Mouse (Mus musculus) midbrain, embryonic 14.5 days (tissue): Measurements from ENCODE around the gene Ubtd1. TPM values are rescaled to one million over a fixed set of nuclear protein-coding genes. Genes with fewer than 3 reads are reported as not detected.
A peak's percentile ranks its signal among the peaks of the same experiment; 100 is the strongest.

ENCODE experiments used
- ATAC-seq: fragments of 200-750 bp; cut with Nextera tagmentation; 2 replicates; pipeline ENCODE4 v1.8.0; 2017; ENCODE audit warnings: moderate number of reproducible peaks, moderate library complexity; ENCODE audit not compliant: low FRiP score, low TSS enrichment
- DNase-seq: peaks from one replicate; pipeline ENCODE4 v3.0.0-alpha.2; 2015
- H3K27ac ChIP-seq: fragments of 300-500 bp; sonication (generic); replicated peaks from 2 replicates; pipeline ENCODE4 v1.5.1; 2014; ENCODE audit warnings: mild to moderate bottlenecking, low read depth, low read length, moderate library complexity
- H3K27me3 ChIP-seq: fragments of 300-500 bp; sonication (generic); 2 replicates; pipeline ENCODE4 v1.6.1; 2014; ENCODE audit warnings: low read length, control low read depth, mixed read lengths; ENCODE audit not compliant: control insufficient read depth, insufficient read depth
- H3K36me3 ChIP-seq: fragments of 300-500 bp; sonication (generic); 2 replicates; pipeline ENCODE4 v1.6.1; 2014; ENCODE audit warnings: low read length, control low read depth; ENCODE audit not compliant: control insufficient read depth, insufficient read depth
- H3K4me1 ChIP-seq: fragments of 300-500 bp; sonication (generic); 2 replicates; pipeline ENCODE4 v1.6.1; 2014; ENCODE audit warnings: mild to moderate bottlenecking, antibody characterized with exemption, low read length, control low read depth; ENCODE audit not compliant: control insufficient read depth, insufficient read depth
- H3K4me2 ChIP-seq: fragments of 300-500 bp; sonication (generic); 2 replicates; pipeline ENCODE4 v1.6.1; 2014; ENCODE audit warnings: mild to moderate bottlenecking, low read length, moderate library complexity
- H3K4me3 ChIP-seq: fragments of 300-500 bp; sonication (generic); replicated peaks from 2 replicates; pipeline ENCODE4 v1.5.1; 2014; ENCODE audit warnings: low read depth, low read length
- H3K9ac ChIP-seq: fragments of 300-500 bp; sonication (generic); replicated peaks from 2 replicates; pipeline ENCODE4 v1.6.1; 2014; ENCODE audit warnings: mild to moderate bottlenecking, low read length, moderate library complexity
- H3K9me3 ChIP-seq: fragments of 300-500 bp; sonication (generic); 2 replicates; pipeline ENCODE4 v1.6.1; 2016; ENCODE audit warnings: low read length, control low read depth, mixed read lengths; ENCODE audit not compliant: control insufficient read depth
- WGBS: fragments of 180-500 bp; shearing (Covaris S2); extraction: QIAGEN DNeasy Blood & Tissue Kit; methylation state at CpG from one replicate; pipeline ENCODE4 v1.1.7; 2014; 5-methylcytosine and 5-hydroxymethylcytosine counted together
- polyA plus RNA-seq: library from polyadenylated mRNA; unstranded; fragments of >200 nt; fragmentation: Nextera tagmentation; extraction: Ambion mirVana; gene quantifications from 2 replicates; pipeline ENCODE4 v1.2.1, GENCODE M21; 2014

Gene Ubtd1
- polyA plus RNA-seq, 1 experiment from 2014 or later: 6.3 TPM

GRCm38 (mm10) chr19:41953574-41953973 lies 28.0 kb upstream of the Ubtd1 start:
- DNase-seq (no peak), ATAC-seq (no peak)
- no peak overlapping the region for H3K4me3 ChIP-seq
- H3K9ac ChIP-seq: no peak overlapping the region
- no peaks in the 10 kb centered on the region for H3K4me1 ChIP-seq
- no peaks in the 10 kb centered on the region for H3K27me3 ChIP-seq
- H3K36me3 ChIP-seq: peaks cover 93% of the 10 kb centered on the region
- H3K27ac ChIP-seq: no peak overlapping the region
- H3K9me3 ChIP-seq: no peaks in the 10 kb centered on the region
- H3K4me2 ChIP-seq: no peak overlapping the region
- 97% methylated on average over 3 of the region's 3 CpGs for WGBS

DNA sequence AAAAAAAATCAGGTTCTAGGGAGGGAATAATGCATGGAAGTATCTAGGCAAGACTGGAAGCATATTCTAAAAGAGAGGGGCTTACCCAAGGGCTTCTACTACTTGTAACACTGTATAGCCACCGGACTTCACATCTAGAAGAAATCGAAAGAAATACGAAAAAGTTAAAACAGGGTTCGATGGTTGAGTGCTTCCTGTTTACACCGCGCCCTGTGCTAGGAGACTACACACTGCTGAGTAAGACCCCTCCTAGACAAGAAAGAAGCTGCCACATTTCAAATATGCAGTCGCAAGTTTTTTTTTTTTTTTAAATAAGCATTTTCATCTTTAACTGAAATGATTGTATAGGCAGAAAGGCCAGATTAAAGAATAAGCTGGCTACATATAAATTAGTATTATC lies 11.9 kb upstream of the Ubtd1 start:
- ATAC-seq (no peak), DNase-seq (no peak)
- H3K4me2 ChIP-seq: no peak overlapping the region
- H3K9ac ChIP-seq: no peak overlapping the region
- peaks cover 3% of the 10 kb centered on the region; the same call in 1 of the 2 replicates for H3K4me1 ChIP-seq
- 99% methylated on average over 7 of the region's 7 CpGs for WGBS
- H3K4me3 ChIP-seq: no peak overlapping the region
- no peaks in the 10 kb centered on the region for H3K27me3 ChIP-seq
- H3K36me3 ChIP-seq: peaks cover 45% of the 10 kb centered on the region
- H3K27ac ChIP-seq: no peak overlapping the region
- H3K9me3 ChIP-seq: no peaks in the 10 kb centered on the region

DNA sequence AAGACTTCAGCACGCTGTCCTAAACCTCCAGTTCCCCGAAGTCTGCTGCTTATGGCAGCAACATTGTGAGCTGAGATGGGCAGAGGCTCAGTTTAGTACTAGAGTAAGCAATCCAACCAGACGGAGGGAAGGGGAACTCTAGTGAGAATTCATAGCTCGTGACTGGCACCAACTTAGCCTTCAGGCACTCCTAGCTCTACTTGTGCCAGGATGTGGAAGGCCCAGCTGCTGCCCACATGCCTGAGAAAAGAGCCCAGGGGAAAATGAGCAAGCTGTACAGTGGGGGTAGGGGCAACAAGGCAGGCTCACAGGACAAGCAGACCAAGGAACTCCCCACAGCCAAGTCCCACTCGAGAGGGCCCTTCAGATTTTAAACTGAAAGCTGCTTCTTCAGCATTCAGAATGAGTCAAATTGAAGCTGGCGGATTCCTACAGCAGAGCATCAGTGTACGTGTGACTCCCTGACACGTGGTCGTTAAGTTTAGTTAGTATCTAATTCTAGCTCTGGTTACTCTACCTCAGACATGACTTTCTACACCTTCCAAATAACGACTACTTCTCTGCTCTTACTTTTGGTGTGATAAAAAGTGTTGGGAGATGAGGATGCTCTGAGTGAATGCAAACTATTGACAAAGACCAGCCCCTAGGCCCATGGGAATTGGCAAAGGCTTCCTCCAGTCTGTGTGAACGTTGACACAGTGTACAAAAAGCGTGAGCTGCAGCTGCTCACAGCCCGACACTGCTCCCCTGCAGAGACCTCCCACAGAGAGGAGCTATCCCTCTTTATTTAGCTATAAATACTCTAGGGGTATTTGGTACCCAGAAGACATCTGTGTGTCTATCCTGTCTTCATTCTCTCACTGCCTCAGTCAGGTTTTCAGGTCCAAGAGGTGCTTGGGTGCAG lies 7.4 kb upstream of the Ubtd1 start:
- Histone ChIP-seq H3K9me3 (no peaks in the 10 kb centered on the region), H3K4me1 (peaks cover 3% of the 10 kb centered on the region; the same call in 1 of the 2 replicates), H3K9ac (no peak overlapping the region), H3K4me3 (no peak overlapping the region), H3K4me2 (no peak overlapping the region), H3K36me3 (peaks cover 5% of the 10 kb centered on the region), H3K27ac (no peak overlapping the region), H3K27me3 (no peaks in the 10 kb centered on the region)
- DNase-seq: peak; percentile 19
- ATAC-seq: no peak
- 55% methylated on average over 13 of the region's 13 CpGs for WGBS

- ATAC-seq: 0 out of 2 replicates have a peak, but pooled peaks have one; percentile 2
- DNase-seq: peak; percentile 60
- Histone ChIP-seq H3K36me3 (no peaks in the 10 kb centered on the region), H3K4me1 (0 out of 2 replicates have a peak, but pooled peaks cover 7% of the 10 kb centered on the region), H3K4me3 (peak overlapping the region; percentile 83), H3K4me2 (peak overlapping the region; percentile 100), H3K27ac (peak overlapping the region; percentile 64), H3K27me3 (peaks cover 10% of the 10 kb centered on the region), H3K9ac (peak overlapping the region; percentile 73), H3K9me3 (no peaks in the 10 kb centered on the region)
- WGBS: under 1% methylated on average over 16 of the region's 16 CpGs
These were observed 1.1 kb upstream of the Ubtd1 start for GRCm38 (mm10) chr19:41980422-41980818.

DNA sequence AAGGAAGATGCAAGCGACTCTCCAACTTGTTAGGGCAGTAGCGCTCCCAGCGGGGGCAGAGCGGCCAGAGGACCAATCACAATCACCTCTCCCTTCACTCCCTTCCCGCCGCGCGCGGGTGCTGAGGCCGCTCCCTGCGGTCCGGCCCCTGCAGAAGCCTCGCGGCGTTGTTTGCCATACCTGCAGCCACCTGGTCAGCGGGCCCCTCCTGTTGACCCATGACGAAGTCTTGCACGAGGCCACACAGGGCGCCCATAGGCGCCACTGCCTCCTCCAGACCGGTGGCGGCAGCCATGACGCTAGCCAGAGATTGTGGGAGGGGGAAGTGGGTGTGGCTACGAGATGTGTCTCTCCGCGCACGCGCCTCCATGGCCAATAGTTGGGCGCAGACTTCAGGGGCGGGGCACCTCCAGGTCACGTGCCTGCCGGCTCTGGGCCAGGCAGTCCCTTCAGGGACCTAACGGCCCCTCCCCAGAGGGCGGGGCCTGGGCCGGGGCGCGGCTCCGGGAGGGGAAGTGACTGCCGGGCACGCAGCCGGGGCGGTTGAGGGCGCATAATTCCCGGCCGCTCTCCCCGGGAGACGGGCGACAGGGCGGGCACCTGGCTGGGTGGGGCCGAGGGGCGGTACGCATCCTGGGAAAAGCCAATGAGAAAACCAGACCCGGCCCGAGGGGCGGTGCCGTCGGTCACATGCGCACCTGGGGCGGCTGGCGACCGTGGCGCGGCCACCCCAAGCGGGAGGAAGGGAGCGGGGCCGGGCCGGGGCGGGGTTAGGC lies 556 bp upstream of the Ubtd1 start, which contains the start of gene Mms19:
Gene Mms19 (minus strand): TSS at position 339 of the 776 bp plus-strand sequence.
- Histone ChIP-seq H3K9ac (peak within 1 kb of the TSS; percentile 73), H3K27ac (peak within 1 kb of the TSS; percentile 64), H3K9me3 (no peaks in the 10 kb centered on the region), H3K4me2 (peak within 1 kb of the TSS; percentile 100), H3K4me1 (0 out of 2 replicates have a peak, but pooled peaks cover 7% of the 10 kb centered on the region), H3K4me3 (peak within 1 kb of the TSS; percentile 83), H3K27me3 (peaks cover 10% of the 10 kb centered on the region), H3K36me3 (no peaks in the 10 kb centered on the region)
- ATAC-seq (peak; percentile 95), DNase-seq (peak; percentile 100)
- under 1% methylated on average over 68 of the region's 68 CpGs for WGBS

GRCm38 (mm10) chr19:41981931-41982790 lies 598 bp downstream of the Ubtd1 start:
- no peak for ATAC-seq
- H3K9ac ChIP-seq: peak overlapping the region; percentile 73
- peak overlapping the region; percentile 100 for H3K4me2 ChIP-seq
- 0 out of 2 replicates have a peak, but pooled peaks cover 7% of the 10 kb centered on the region for H3K4me1 ChIP-seq
- peak overlapping the region; percentile 64 for H3K27ac ChIP-seq
- H3K36me3 ChIP-seq: no peaks in the 10 kb centered on the region
- under 1% methylated on average over 73 of the region's 74 CpGs for WGBS
- peak; percentile 53 for DNase-seq
- H3K9me3 ChIP-seq: no peaks in the 10 kb centered on the region
- H3K27me3 ChIP-seq: peaks cover 10% of the 10 kb centered on the region
- peak overlapping the region; percentile 83 for H3K4me3 ChIP-seq

- 0 out of 2 replicates have a peak, but pooled peaks cover 7% of the 10 kb centered on the region for H3K4me1 ChIP-seq
- H3K36me3 ChIP-seq: no peaks in the 10 kb centered on the region
- WGBS: 6% methylated on average over 4 of the region's 4 CpGs
- H3K9me3 ChIP-seq: no peaks in the 10 kb centered on the region
- peak overlapping the region; percentile 100 for H3K4me2 ChIP-seq
- peak overlapping the region; percentile 83 for H3K4me3 ChIP-seq
- ATAC-seq: no peak
- H3K27me3 ChIP-seq: peaks cover 10% of the 10 kb centered on the region
- DNase-seq: peak; percentile 9
- no peak overlapping the region for H3K27ac ChIP-seq
- H3K9ac ChIP-seq: peak overlapping the region; percentile 73
These were observed 1.2 kb downstream of the Ubtd1 start for GRCm38 (mm10) chr19:41982791-41983150.

- H3K4me3 ChIP-seq: no peak overlapping the region
- no peaks in the 10 kb centered on the region for H3K9me3 ChIP-seq
- ATAC-seq (no peak), DNase-seq (no peak)
- no peak overlapping the region for H3K4me2 ChIP-seq
- H3K27me3 ChIP-seq: peaks cover 10% of the 10 kb centered on the region
- WGBS: 89% methylated on average over 5 of the region's 5 CpGs
- H3K36me3 ChIP-seq: no peaks in the 10 kb centered on the region
- H3K27ac ChIP-seq: no peak overlapping the region
- no peak overlapping the region for H3K9ac ChIP-seq
- 0 out of 2 replicates have a peak, but pooled peaks cover 5% of the 10 kb centered on the region for H3K4me1 ChIP-seq
These were observed 4.4 kb downstream of the Ubtd1 start for GRCm38 (mm10) chr19:41985994-41986393.
